Mouse (Mus musculus) cerebellum, adult 2 months (tissue): ENCODE results near the gene Iqce. TPM values are rescaled to one million over a fixed set of nuclear protein-coding genes. Genes with fewer than 3 reads are reported as not detected.

Source experiments
- DNase-seq, 2 experiments: peaks; one replicate each; pipeline ENCODE4 v3.0.0; 2021
- H3K27ac ChIP-seq: fragments of 200-500 bp; 2 replicates; pipeline ENCODE4 v1.5.1; 2012; ENCODE audit warnings: low read length, control low read depth, inconsistent platforms; ENCODE audit not compliant: insufficient read depth
- H3K27me3 ChIP-seq: fragments of 200-500 bp; 2 replicates; pipeline ENCODE4 v1.6.1; 2012; ENCODE audit warnings: inconsistent platforms, mild to moderate bottlenecking, low read length, moderate library complexity; ENCODE audit not compliant: control insufficient read depth, insufficient read depth
- H3K4me1 ChIP-seq: fragments of 200-500 bp; 2 replicates; pipeline ENCODE4 v1.6.1; 2011; ENCODE audit warnings: low read length; ENCODE audit not compliant: control insufficient read depth, insufficient read depth
- H3K4me3 ChIP-seq: fragments of 200-500 bp; replicated peaks from 2 replicates; pipeline ENCODE3; 2011; ENCODE audit warnings: mild to moderate bottlenecking, low read depth, low read length, control low read depth; ENCODE audit not compliant: insufficient read depth
- CTCF ChIP-seq: fragments of 200-500 bp; IDR thresholded peaks from 2 replicates; pipeline ENCODE4 v1.5.1; 2011; ENCODE audit warnings: low read depth, mild to moderate bottlenecking, control low read depth, low read length, moderate library complexity, borderline replicate concordance; ENCODE audit not compliant: insufficient read depth
- POLR2A ChIP-seq: fragments of 200-500 bp; IDR thresholded peaks from 2 replicates; pipeline ENCODE4 v1.6.1; 2011; ENCODE audit warnings: low read length, control low read depth, borderline replicate concordance; ENCODE audit not compliant: insufficient read depth
- WGBS: fragments of 180-500 bp; shearing (Covaris S2); methylation state at CpG from one replicate; pipeline ENCODE4 v1.1.7; 2018; 5-methylcytosine and 5-hydroxymethylcytosine counted together
- polyA plus RNA-seq: library from polyadenylated mRNA; depleted of rRNA; stranded (reverse); fragments of >200 nt; gene quantifications from 2 replicates; pipeline ENCODE4 v1.2.3, GENCODE M21; 2012

The Iqce gene
- polyA plus RNA-seq, 1 experiment: 33.7 TPM

DNA sequence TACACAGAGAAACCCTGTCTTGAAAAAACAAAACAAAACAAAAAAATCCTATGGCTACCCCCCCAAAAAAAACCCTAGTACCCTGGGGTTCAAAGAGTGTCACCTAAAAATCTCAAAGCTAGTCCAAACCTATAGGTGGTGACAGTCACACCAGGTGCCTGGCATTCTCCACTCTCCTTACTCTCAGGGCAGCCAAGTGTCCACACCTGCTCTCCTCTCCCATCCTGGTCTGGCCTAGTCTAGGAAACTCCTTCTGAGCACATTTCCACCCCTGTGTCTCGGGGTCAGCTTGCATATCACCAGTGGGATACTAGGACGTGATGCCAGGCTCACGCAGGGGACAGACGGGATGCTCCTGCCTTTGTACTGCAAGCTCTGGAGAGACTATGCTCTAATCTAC is 62.9 kb downstream of the Iqce start:
- 18% methylated on average over 4 of the region's 4 CpGs for WGBS
- peaks cover 51% of the 10 kb centered on the region for H3K4me1 ChIP-seq
- H3K27ac ChIP-seq: no peak overlapping the region
- no peak overlapping the region for H3K4me3 ChIP-seq
- no peaks in the 10 kb centered on the region for H3K27me3 ChIP-seq
- DNase-seq: no peak
- no peak for TF ChIP-seq CTCF
- TF ChIP-seq POLR2A: no peak

DNA sequence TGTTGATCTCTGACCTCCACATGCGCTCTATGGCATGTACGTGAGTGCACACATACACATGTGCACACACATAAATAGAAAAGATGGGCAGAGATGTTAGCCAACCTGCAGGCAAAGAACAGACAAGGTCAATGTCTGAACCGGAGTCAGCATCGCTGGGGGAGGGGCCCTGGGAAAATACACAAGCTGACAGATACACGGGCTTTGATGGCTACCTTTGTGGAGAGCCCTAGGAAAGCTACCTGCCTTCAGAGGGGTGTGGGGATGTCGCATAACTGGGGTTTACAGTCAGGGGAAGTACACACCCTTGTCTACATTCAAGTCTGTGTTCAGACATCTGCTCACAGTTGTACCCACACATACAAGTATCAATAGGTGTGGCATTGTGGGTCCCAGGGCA is 63.7 kb downstream of the Iqce start:
- Histone ChIP-seq H3K4me1 (peaks cover 51% of the 10 kb centered on the region), H3K27ac (no peak overlapping the region), H3K27me3 (no peaks in the 10 kb centered on the region), H3K4me3 (no peak overlapping the region)
- WGBS: 88% methylated on average over 6 of the region's 6 CpGs
- TF ChIP-seq POLR2A (no peak), CTCF (no peak)
- no peak for DNase-seq

DNA sequence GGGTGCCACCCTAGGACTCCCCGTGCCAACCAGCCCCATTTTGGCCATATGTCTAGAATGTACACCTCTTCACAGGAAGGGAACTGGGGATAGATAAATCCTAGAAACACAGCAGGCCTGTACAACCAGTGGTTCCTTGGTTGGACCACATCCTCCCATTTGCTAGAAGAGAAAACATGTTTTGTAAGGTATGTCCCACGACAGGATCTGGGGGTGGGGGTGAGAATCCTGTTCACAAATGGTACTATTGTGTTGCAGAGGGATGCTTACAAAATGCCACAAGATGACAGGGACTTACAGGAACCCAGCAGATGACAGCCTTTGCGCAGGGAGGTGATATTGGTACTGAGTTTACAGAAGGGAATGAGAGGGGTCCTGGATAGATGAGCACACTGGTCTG is 64.2 kb downstream of the Iqce start:
- DNase-seq: no peak
- no peaks in the 10 kb centered on the region for H3K27me3 ChIP-seq
- H3K4me3 ChIP-seq: no peak overlapping the region
- H3K27ac ChIP-seq: no peak overlapping the region
- TF ChIP-seq POLR2A (no peak), CTCF (no peak)
- peaks cover 51% of the 10 kb centered on the region for H3K4me1 ChIP-seq
- WGBS: 76% methylated on average over 3 of the region's 3 CpGs

DNA sequence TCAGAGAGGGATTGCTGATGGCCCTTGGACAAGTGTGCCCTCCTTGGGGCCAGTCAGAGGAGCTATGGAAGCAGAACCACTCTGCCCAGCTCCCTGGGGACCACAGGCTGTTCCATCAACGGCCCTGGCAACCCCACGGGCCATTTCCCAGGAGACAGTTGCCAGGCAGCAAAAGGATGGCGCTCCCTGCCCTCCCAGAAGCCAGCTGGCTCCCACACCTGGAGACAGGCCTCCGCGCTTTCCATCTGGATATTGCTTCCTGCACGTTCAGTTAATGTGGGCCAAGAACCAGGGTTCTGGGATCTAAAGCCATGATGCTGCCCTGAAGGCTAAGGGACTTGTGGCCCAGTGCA is 65.1 kb downstream of the Iqce start:
- TF ChIP-seq POLR2A (no peak), CTCF (no peak)
- no peak overlapping the region for H3K27ac ChIP-seq
- H3K4me1 ChIP-seq: peaks cover 47% of the 10 kb centered on the region
- WGBS: 38% methylated on average over 6 of the region's 6 CpGs
- H3K27me3 ChIP-seq: no peaks in the 10 kb centered on the region
- no peak overlapping the region for H3K4me3 ChIP-seq
- peak; percentile 44 to 53 for DNase-seq

DNA sequence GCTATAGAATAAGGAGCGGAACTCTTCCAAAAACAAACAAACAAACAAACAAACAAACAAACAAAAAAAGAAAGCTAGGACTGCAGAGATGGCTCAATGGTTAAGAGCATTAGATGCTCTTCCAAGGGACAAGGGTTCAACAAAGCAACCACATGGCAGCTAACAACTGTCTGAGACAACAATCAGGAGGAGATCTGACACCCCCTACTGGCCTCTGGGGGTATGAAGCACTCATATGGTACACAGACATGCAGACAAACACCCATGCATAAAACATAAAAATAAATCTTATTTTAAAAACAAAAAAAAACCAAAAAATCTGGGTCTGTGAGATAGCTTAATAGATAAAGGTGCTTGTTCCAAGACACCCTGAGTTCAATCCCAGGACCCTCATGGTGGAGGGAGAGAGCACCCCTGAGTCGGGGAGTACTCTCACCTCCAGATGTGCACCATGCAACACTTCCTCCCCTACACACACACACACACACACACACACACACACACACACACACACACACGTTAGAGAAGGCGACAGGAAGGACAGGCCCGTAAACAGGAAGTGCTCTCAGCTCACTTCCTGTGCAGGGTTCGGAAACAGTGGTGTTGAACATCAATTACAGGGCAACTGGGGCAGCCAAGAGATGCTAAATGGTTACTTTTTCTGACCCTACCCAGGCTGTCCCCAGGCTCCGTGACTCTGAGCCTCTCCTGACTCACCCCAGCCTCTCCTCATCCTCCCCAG is 65.7 kb downstream of the Iqce start:
- Histone ChIP-seq H3K27ac (no peak overlapping the region), H3K4me1 (peaks cover 41% of the 10 kb centered on the region), H3K4me3 (no peak overlapping the region), H3K27me3 (no peaks in the 10 kb centered on the region)
- 85% methylated on average over 7 of the region's 7 CpGs for WGBS
- TF ChIP-seq POLR2A (no peak), CTCF (no peak)
- no peak for DNase-seq

DNA sequence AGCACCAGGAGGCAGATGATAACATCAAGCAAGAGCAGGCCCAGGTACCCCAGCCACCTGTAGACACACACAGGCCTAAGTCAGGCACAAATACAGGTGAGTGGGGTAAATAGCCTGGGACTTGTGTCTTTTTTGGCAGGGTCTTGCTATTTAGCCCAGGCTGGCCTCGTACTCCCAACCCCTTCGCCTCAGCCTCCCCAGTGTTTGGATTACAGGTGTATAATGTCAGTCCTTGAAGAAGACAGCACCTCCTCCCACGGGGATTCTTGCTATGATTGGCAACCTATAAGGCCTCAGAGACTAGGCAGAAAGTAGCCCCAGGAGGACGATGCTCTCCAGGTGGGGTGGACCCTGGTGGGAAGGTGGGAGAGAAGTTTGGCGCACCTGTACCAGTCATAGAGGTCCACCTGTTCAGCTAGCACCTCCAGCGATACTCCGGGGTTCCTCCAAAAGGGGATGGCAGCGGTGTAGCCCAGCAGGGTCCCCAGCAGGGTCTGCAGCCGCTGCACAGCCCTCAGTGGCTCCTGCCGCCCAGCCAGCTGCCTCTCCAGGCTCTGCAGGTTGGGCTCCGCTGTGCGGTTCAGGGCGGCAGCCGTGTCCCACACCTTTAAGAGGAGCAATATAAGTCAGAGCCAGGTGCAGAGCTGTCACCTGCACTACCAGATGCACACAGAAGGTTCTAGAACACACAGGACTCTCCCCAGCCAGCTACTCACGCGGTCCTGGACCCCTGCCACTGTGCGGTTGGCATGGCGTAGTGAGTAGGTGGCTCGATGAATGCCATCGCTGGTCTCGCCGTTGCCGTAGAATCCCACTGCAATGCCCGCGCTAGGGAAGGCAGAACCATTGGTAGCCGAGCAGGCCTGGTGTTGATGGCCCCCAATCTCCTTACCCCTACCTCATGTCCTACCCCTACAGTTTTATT is 67.1 kb downstream of the Iqce start:
- DNase-seq: no peak
- TF ChIP-seq CTCF (no peak), POLR2A (no peak)
- Histone ChIP-seq H3K4me3 (no peak overlapping the region), H3K27me3 (no peaks in the 10 kb centered on the region), H3K4me1 (peaks cover 34% of the 10 kb centered on the region), H3K27ac (no peak overlapping the region)
- WGBS: 61% methylated on average over 26 of the region's 26 CpGs

GRCm38 (mm10) chr5:140633432-140633831 is 68.7 kb downstream of the Iqce start:
- no peak overlapping the region for H3K27ac ChIP-seq
- no peaks in the 10 kb centered on the region for H3K27me3 ChIP-seq
- WGBS: 72% methylated on average over 7 of the region's 7 CpGs
- peaks cover 26% of the 10 kb centered on the region for H3K4me1 ChIP-seq
- H3K4me3 ChIP-seq: no peak overlapping the region
- TF ChIP-seq CTCF (no peak), POLR2A (no peak)
- no peak for DNase-seq
